Mouse (Mus musculus) midbrain, embryonic 14.5 days (tissue): ENCODE measurements around the gene Tmem254c. TPM values are rescaled to one million over a fixed set of nuclear protein-coding genes. Genes with fewer than 3 reads are reported as not detected.
"Not testable (repeated sequence)": the region's sequence is repeated elsewhere in the genome, so short reads cannot be mapped to it uniquely, and the experiment has no call there.

Experiments used
- ATAC-seq: fragments of 200-750 bp; cut with Nextera tagmentation; 2 replicates; pipeline ENCODE4 v1.8.0; 2017; ENCODE audit warnings: moderate number of reproducible peaks, moderate library complexity; ENCODE audit not compliant: low FRiP score, low TSS enrichment
- DNase-seq: peaks from one replicate; pipeline ENCODE4 v3.0.0-alpha.2; 2015
- H3K27ac ChIP-seq: fragments of 300-500 bp; sonication (generic); replicated peaks from 2 replicates; pipeline ENCODE4 v1.5.1; 2014; ENCODE audit warnings: mild to moderate bottlenecking, low read depth, low read length, moderate library complexity
- H3K27me3 ChIP-seq: fragments of 300-500 bp; sonication (generic); 2 replicates; pipeline ENCODE4 v1.6.1; 2014; ENCODE audit warnings: low read length, control low read depth, mixed read lengths; ENCODE audit not compliant: control insufficient read depth, insufficient read depth
- H3K36me3 ChIP-seq: fragments of 300-500 bp; sonication (generic); 2 replicates; pipeline ENCODE4 v1.6.1; 2014; ENCODE audit warnings: low read length, control low read depth; ENCODE audit not compliant: control insufficient read depth, insufficient read depth
- H3K4me1 ChIP-seq: fragments of 300-500 bp; sonication (generic); 2 replicates; pipeline ENCODE4 v1.6.1; 2014; ENCODE audit warnings: mild to moderate bottlenecking, antibody characterized with exemption, low read length, control low read depth; ENCODE audit not compliant: control insufficient read depth, insufficient read depth
- H3K4me2 ChIP-seq: fragments of 300-500 bp; sonication (generic); 2 replicates; pipeline ENCODE4 v1.6.1; 2014; ENCODE audit warnings: mild to moderate bottlenecking, low read length, moderate library complexity
- H3K4me3 ChIP-seq: fragments of 300-500 bp; sonication (generic); replicated peaks from 2 replicates; pipeline ENCODE4 v1.5.1; 2014; ENCODE audit warnings: low read depth, low read length
- H3K9ac ChIP-seq: fragments of 300-500 bp; sonication (generic); replicated peaks from 2 replicates; pipeline ENCODE4 v1.6.1; 2014; ENCODE audit warnings: mild to moderate bottlenecking, low read length, moderate library complexity
- H3K9me3 ChIP-seq: fragments of 300-500 bp; sonication (generic); 2 replicates; pipeline ENCODE4 v1.6.1; 2016; ENCODE audit warnings: low read length, control low read depth, mixed read lengths; ENCODE audit not compliant: control insufficient read depth
- WGBS: fragments of 180-500 bp; shearing (Covaris S2); extraction: QIAGEN DNeasy Blood & Tissue Kit; methylation state at CpG from one replicate; pipeline ENCODE4 v1.1.7; 2014; 5-methylcytosine and 5-hydroxymethylcytosine counted together
- polyA plus RNA-seq: library from polyadenylated mRNA; unstranded; fragments of >200 nt; fragmentation: Nextera tagmentation; extraction: Ambion mirVana; gene quantifications from 2 replicates; pipeline ENCODE4 v1.2.1, GENCODE M21; 2014

Gene Tmem254c
- polyA plus RNA-seq, 1 experiment from 2014 or later = 18.3 TPM

GRCm38 (mm10) chr14:26048767-26049166 is 18.4 kb downstream of the Tmem254c start:
- H3K4me3 ChIP-seq, H3K4me1 ChIP-seq, DNase-seq, ATAC-seq, H3K9me3 ChIP-seq, H3K36me3 ChIP-seq, H3K4me2 ChIP-seq, H3K27me3 ChIP-seq, H3K9ac ChIP-seq, H3K27ac ChIP-seq: not testable (repeated sequence)
- no CpG with 5 or more reads among the region's 9 CpGs for WGBS

- not testable (repeated sequence) for H3K4me1 ChIP-seq, H3K4me3 ChIP-seq, DNase-seq, H3K4me2 ChIP-seq, H3K27me3 ChIP-seq, H3K9ac ChIP-seq, H3K36me3 ChIP-seq, H3K27ac ChIP-seq, H3K9me3 ChIP-seq, ATAC-seq
- WGBS = no CpG with 5 or more reads among the region's 8 CpGs
Observed at GRCm38 (mm10) chr14:26047026-26047425, 20.1 kb downstream of the Tmem254c start.

- not testable (repeated sequence) for ATAC-seq, H3K4me3 ChIP-seq, H3K9ac ChIP-seq, DNase-seq, H3K27me3 ChIP-seq, H3K4me1 ChIP-seq, H3K27ac ChIP-seq, H3K4me2 ChIP-seq, H3K9me3 ChIP-seq, H3K36me3 ChIP-seq
- WGBS = no CpG with 5 or more reads among the region's 5 CpGs
Observed at GRCm38 (mm10) chr14:26045007-26045406, 22.1 kb downstream of the Tmem254c start.

GRCm38 (mm10) chr14:26042611-26043010 is 24.5 kb downstream of the Tmem254c start, which contains the start of gene Gm9780:
Gene Gm9780 (minus strand): TSS chr14:26042711.
- DNase-seq, H3K27me3 ChIP-seq, ATAC-seq, H3K4me1 ChIP-seq, H3K36me3 ChIP-seq, H3K9me3 ChIP-seq, H3K4me3 ChIP-seq, H3K4me2 ChIP-seq, H3K9ac ChIP-seq, H3K27ac ChIP-seq: not testable (repeated sequence)
- whole genome bisulfite sequencing = no CpG with 5 or more reads among the region's 26 CpGs

GRCm38 (mm10) chr14:26035439-26035838 is 31.7 kb downstream of the Tmem254c start:
- not testable (repeated sequence) for H3K27me3 ChIP-seq, H3K27ac ChIP-seq, H3K4me3 ChIP-seq, H3K4me2 ChIP-seq, H3K9me3 ChIP-seq, H3K9ac ChIP-seq, DNase-seq, H3K4me1 ChIP-seq, ATAC-seq, H3K36me3 ChIP-seq
- WGBS = no CpG with 5 or more reads among the region's 6 CpGs

GRCm38 (mm10) chr14:26034364-26034763 is 32.8 kb downstream of the Tmem254c start:
- not testable (repeated sequence) for H3K9me3 ChIP-seq, H3K36me3 ChIP-seq, ATAC-seq, H3K27me3 ChIP-seq, DNase-seq, H3K4me2 ChIP-seq, H3K27ac ChIP-seq, H3K9ac ChIP-seq, H3K4me1 ChIP-seq, H3K4me3 ChIP-seq
- WGBS = no CpG with 5 or more reads among the region's 3 CpGs

- not testable (repeated sequence) for ATAC-seq, DNase-seq, H3K36me3 ChIP-seq, H3K4me3 ChIP-seq, H3K27me3 ChIP-seq, H3K27ac ChIP-seq, H3K9ac ChIP-seq, H3K4me2 ChIP-seq, H3K9me3 ChIP-seq, H3K4me1 ChIP-seq
- no CpG with 5 or more reads among the region's 12 CpGs for WGBS
Observed at GRCm38 (mm10) chr14:26025653-26026052, 41.5 kb downstream of the Tmem254c start.

- not testable (repeated sequence) for H3K27ac ChIP-seq, ATAC-seq, H3K4me1 ChIP-seq, H3K4me3 ChIP-seq, H3K4me2 ChIP-seq, H3K27me3 ChIP-seq, DNase-seq, H3K9me3 ChIP-seq, H3K9ac ChIP-seq, H3K36me3 ChIP-seq
- no CpG with 5 or more reads among the region's 6 CpGs for WGBS
Observed at GRCm38 (mm10) chr14:26022831-26023230, 44.3 kb downstream of the Tmem254c start.

- no CpG with 5 or more reads among the region's 9 CpGs for WGBS
- H3K27me3 ChIP-seq, H3K4me2 ChIP-seq, H3K9me3 ChIP-seq, ATAC-seq, H3K9ac ChIP-seq, DNase-seq, H3K4me3 ChIP-seq, H3K4me1 ChIP-seq, H3K36me3 ChIP-seq, H3K27ac ChIP-seq: not testable (repeated sequence)
Observed at GRCm38 (mm10) chr14:26021555-26021954, 45.6 kb downstream of the Tmem254c start.
